Comparison of ENCODE assay signal across 23 mouse cellular contexts in genomic region chr8:52158176-52158575, GRCm38 (mm10).
DNase-seq lines count a peak whose midpoint lies in the region; ATAC-seq and TF ChIP-seq lines count a peak whose summit lies in the region.
"Had no signal": no experiment of that assay in that cellular context is flagged by ENCODE, and none has a peak within 500 bp of the region (broad histone marks: within the 10 kb centered on the region; RNA-seq: fewer than 3 reads in every experiment).

No protein-coding gene starts in this region.

- H3K36me3 ChIP-seq in midbrain, postnatal 0 days (ENCODE audit: insufficient read depth, low read length): no peaks in the 10 kb centered on the region
- no peaks in the 10 kb centered on the region for H3K36me3 ChIP-seq in midbrain, embryonic 14.5 days (ENCODE audit: control insufficient read depth, insufficient read depth, low read length)
- H3K36me3 ChIP-seq: embryonic facial prominence, embryonic 10.5 days; heart, embryonic 13.5 days; limb, embryonic 10.5 days; stomach, embryonic 15.5 days had no signal

- WGBS in midbrain, postnatal 0 days: 81% methylated on average over 3 of the region's 3 CpGs
- WGBS in midbrain, embryonic 14.5 days: 91% methylated on average over 3 of the region's 3 CpGs

- H3K9ac ChIP-seq in midbrain, postnatal 0 days (replicated peaks; ENCODE audit: low read length, poor library complexity, severe bottlenecking): no peak overlapping the region
- no peak overlapping the region for H3K9ac ChIP-seq in midbrain, embryonic 14.5 days (replicated peaks; ENCODE audit: low read length)
- H3K9ac ChIP-seq: heart, embryonic 13.5 days; hindbrain, embryonic 14.5 days; stomach, embryonic 15.5 days had no signal

- H3K9me3 ChIP-seq in midbrain, postnatal 0 days (ENCODE audit: low read length): no peaks in the 10 kb centered on the region
- no peaks in the 10 kb centered on the region for H3K9me3 ChIP-seq in midbrain, embryonic 14.5 days (ENCODE audit: control insufficient read depth, low read length)
- H3K9me3 ChIP-seq: embryonic facial prominence, embryonic 10.5 days; heart, embryonic 13.5 days; limb, embryonic 10.5 days; stomach, embryonic 15.5 days had no signal

- intact Hi-C loops in heart, postnatal 36 days (cut with DNase I): no loop called here

- no peak overlapping the region for H3K4me3 ChIP-seq in midbrain, postnatal 0 days (ENCODE audit: low read depth, low read length)
- no peak overlapping the region for H3K4me3 ChIP-seq in midbrain, embryonic 14.5 days (replicated peaks; ENCODE audit: low read depth, low read length)
- H3K4me3 ChIP-seq: embryonic facial prominence, embryonic 10.5 days; heart, embryonic 13.5 days; left cerebral cortex, adult 2 months; limb, embryonic 10.5 days; stomach, embryonic 15.5 days had no signal

- no peak overlapping the region for H3K27ac ChIP-seq in midbrain, postnatal 0 days (ENCODE audit: low read depth, low read length)
- no peak overlapping the region for H3K27ac ChIP-seq in midbrain, embryonic 14.5 days (replicated peaks; ENCODE audit: low read depth, low read length)
- H3K27ac ChIP-seq: embryonic facial prominence, embryonic 10.5 days; heart, embryonic 13.5 days; hindbrain, embryonic 14.5 days; left cerebral cortex, adult 2 months; limb, embryonic 10.5 days; stomach, embryonic 15.5 days had no signal

- no peak overlapping the region for H3K4me2 ChIP-seq in midbrain, postnatal 0 days (ENCODE audit: low read depth, low read length, poor library complexity, severe bottlenecking)
- no peak overlapping the region for H3K4me2 ChIP-seq in midbrain, embryonic 14.5 days (ENCODE audit: low read length)
- H3K4me2 ChIP-seq: heart, embryonic 13.5 days; hindbrain, embryonic 14.5 days; midbrain, embryonic 11.5 days; stomach, embryonic 15.5 days had no signal

- TF ChIP-seq CTCF in midbrain, postnatal 0 days (IDR thresholded peaks at IDR 0.05): no peak

- ATAC-seq in midbrain, postnatal 0 days (ENCODE audit: low FRiP score): no peak
- ATAC-seq in midbrain, embryonic 14.5 days (ENCODE audit: low FRiP score, low TSS enrichment): no peak
- ATAC-seq: forebrain, embryonic 16.5 days had no signal

- H3K4me1 ChIP-seq in midbrain, postnatal 0 days (ENCODE audit: insufficient read depth, low read length): no peaks in the 10 kb centered on the region
- H3K4me1 ChIP-seq in midbrain, embryonic 14.5 days (ENCODE audit: control insufficient read depth, insufficient read depth, low read length): no peaks in the 10 kb centered on the region
- H3K4me1 ChIP-seq: embryonic facial prominence, embryonic 10.5 days; heart, embryonic 13.5 days; limb, embryonic 10.5 days; stomach, embryonic 15.5 days had no signal

- peak; percentile 1 for DNase-seq in adrenal gland, postnatal 10 days
- DNase-seq in adrenal gland, adult (ENCODE audit: inconsistent age in 2 of 2, low spot score in 1 of 2): no peak
- peak; percentile 36 for DNase-seq in midbrain, postnatal 0 days (ENCODE audit: low spot score)
- DNase-seq in midbrain, embryonic 14.5 days: no peak
- DNase-seq in cerebellum, postnatal 10 days: peak; percentile 83 to 84
- no peak for DNase-seq in spleen, postnatal 10 days (ENCODE audit: low spot score in 2 of 2)
- no peak for DNase-seq in heart, postnatal 36 days
- DNase-seq: gastrocnemius, postnatal 14 days; heart, adult 11 months; heart, postnatal 14 days; kidney, adult 8-10 months; kidney, postnatal 10 days; liver; lung, postnatal 10 days; thymus, postnatal 36 days had no signal

- no peaks in the 10 kb centered on the region for H3K27me3 ChIP-seq in midbrain, postnatal 0 days (ENCODE audit: insufficient read depth, low read length)
- no peaks in the 10 kb centered on the region for H3K27me3 ChIP-seq in midbrain, embryonic 14.5 days (ENCODE audit: control insufficient read depth, insufficient read depth, low read length)
- H3K27me3 ChIP-seq: heart, embryonic 13.5 days; stomach, embryonic 15.5 days had no signal

Comparison
In these comparisons a context has a peak if more than half of its experiments do, and no peak if none do; other contexts are left out.
1. DNase-seq: peak in adrenal gland, postnatal 10 days (single experiment), midbrain, postnatal 0 days (single experiment) and cerebellum, postnatal 10 days (2 of 2); none in adrenal gland, adult (0 of 2), midbrain, embryonic 14.5 days (single experiment), spleen, postnatal 10 days (0 of 2) and heart, postnatal 36 days (0 of 2).